Mouse (Mus musculus) testis, adult 2 months (tissue): ENCODE data around the gene Mogs. TPM values are rescaled to one million over a fixed set of nuclear protein-coding genes. Genes with fewer than 3 reads are reported as not detected.

Experiments used
- H3K27ac ChIP-seq: fragments of 200-500 bp; 2 replicates; pipeline ENCODE4 v1.5.1; 2012; ENCODE audit warnings: low read depth, low read length; ENCODE audit not compliant: control insufficient read depth, insufficient read depth
- H3K27me3 ChIP-seq: fragments of 200-500 bp; 2 replicates; pipeline ENCODE4 v1.6.1; 2012; ENCODE audit warnings: mild to moderate bottlenecking, low read length, moderate library complexity; ENCODE audit not compliant: control insufficient read depth, insufficient read depth
- H3K36me3 ChIP-seq: fragments of 200-500 bp; 2 replicates; pipeline ENCODE4 v1.6.1; 2012; ENCODE audit warnings: mild to moderate bottlenecking, low read length; ENCODE audit not compliant: control insufficient read depth, insufficient read depth
- H3K4me1 ChIP-seq: fragments of 200-500 bp; 2 replicates; pipeline ENCODE4 v1.6.1; 2012; ENCODE audit warnings: low read length; ENCODE audit not compliant: control insufficient read depth, insufficient read depth
- H3K4me3 ChIP-seq: fragments of 200-500 bp; 2 replicates; pipeline ENCODE4 v1.5.1; 2012; ENCODE audit warnings: low read depth, mild to moderate bottlenecking, low read length, moderate library complexity, mixed read lengths; ENCODE audit not compliant: control insufficient read depth
- CTCF ChIP-seq: fragments of 200-500 bp; IDR thresholded peaks from 2 replicates; pipeline ENCODE4 v1.5.1; 2012; ENCODE audit warnings: low read depth, mild to moderate bottlenecking, inconsistent platforms, low read length, moderate library complexity; ENCODE audit not compliant: control insufficient read depth, insufficient read depth, insufficient replicate concordance
- POLR2A ChIP-seq: fragments of 200-500 bp; IDR thresholded peaks from 2 replicates; pipeline ENCODE4 v1.6.1; 2012; ENCODE audit warnings: low read depth, mild to moderate bottlenecking, inconsistent platforms, low read length, moderate library complexity; ENCODE audit not compliant: control insufficient read depth
- polyA plus RNA-seq: library from polyadenylated mRNA; depleted of rRNA; stranded (reverse); fragments of >200 nt; gene quantifications from 2 replicates; pipeline ENCODE4 v1.2.3, GENCODE M21; 2012

The Mogs gene
- polyA plus RNA-seq, 1 experiment = 20.7 TPM

DNA sequence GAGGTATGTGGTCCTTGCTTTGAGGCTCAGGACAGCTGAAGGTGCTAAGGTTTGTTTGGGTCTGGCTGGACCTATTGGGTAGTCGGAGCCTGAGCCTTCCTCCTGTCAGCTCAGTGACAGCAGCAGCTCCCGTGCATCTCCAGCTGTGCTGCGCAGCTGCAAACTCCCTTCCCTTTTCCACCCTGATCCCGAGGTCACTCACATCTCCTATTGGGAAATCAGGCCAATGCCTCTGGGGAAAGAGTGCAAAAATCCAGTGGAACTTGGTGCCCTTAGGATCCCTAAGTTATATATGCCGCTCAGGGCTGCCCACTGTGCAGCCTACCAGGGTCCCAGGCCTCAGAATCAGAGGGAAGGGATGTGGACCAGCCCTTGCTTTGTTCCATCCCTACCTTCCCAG lies 31.8 kb upstream of the Mogs start:
- TF ChIP-seq CTCF = no peak
- TF ChIP-seq POLR2A = no peak
- peaks cover 16% of the 10 kb centered on the region for H3K4me1 ChIP-seq
- no peak overlapping the region for H3K27ac ChIP-seq
- H3K27me3 ChIP-seq = no peaks in the 10 kb centered on the region; the same call in 1 of the 2 replicates
- no peak overlapping the region for H3K4me3 ChIP-seq
- H3K36me3 ChIP-seq = no peaks in the 10 kb centered on the region; the same call in 1 of the 2 replicates

- H3K27me3 ChIP-seq = no peaks in the 10 kb centered on the region; the same call in 1 of the 2 replicates
- H3K4me3 ChIP-seq = no peak overlapping the region
- TF ChIP-seq POLR2A (no peak), CTCF (no peak)
- H3K36me3 ChIP-seq = no peaks in the 10 kb centered on the region; the same call in 1 of the 2 replicates
- H3K4me1 ChIP-seq = peaks cover 12% of the 10 kb centered on the region
- no peak overlapping the region for H3K27ac ChIP-seq
These were observed 30.8 kb upstream of the Mogs start for GRCm38 (mm10) chr6:83084477-83084876.

- H3K27ac ChIP-seq = no peak within 1 kb of the TSS
- no peak for TF ChIP-seq CTCF
- no peak for TF ChIP-seq POLR2A
- H3K4me1 ChIP-seq = peaks cover 12% of the 10 kb centered on the region
- no peaks in the 10 kb centered on the region; the same call in 1 of the 2 replicates for H3K27me3 ChIP-seq
- H3K4me3 ChIP-seq = peak within 1 kb of the TSS; percentile 42
- H3K36me3 ChIP-seq = no peaks in the 10 kb centered on the region; the same call in 1 of the 2 replicates
These were observed 28.9 kb upstream of the Mogs start, which contains the start of gene Lbx2 for GRCm38 (mm10) chr6:83086121-83087035. TSS of gene Lbx2 (plus strand) at chr6:83086367.

GRCm38 (mm10) chr6:83087205-83087925 lies 27.9 kb upstream of the Mogs start:
- peaks cover 12% of the 10 kb centered on the region for H3K4me1 ChIP-seq
- H3K36me3 ChIP-seq = no peaks in the 10 kb centered on the region
- H3K4me3 ChIP-seq = peak overlapping the region; percentile 42
- no peak overlapping the region for H3K27ac ChIP-seq
- H3K27me3 ChIP-seq = no peaks in the 10 kb centered on the region; the same call in 1 of the 2 replicates
- TF ChIP-seq CTCF (no peak), POLR2A (no peak)

DNA sequence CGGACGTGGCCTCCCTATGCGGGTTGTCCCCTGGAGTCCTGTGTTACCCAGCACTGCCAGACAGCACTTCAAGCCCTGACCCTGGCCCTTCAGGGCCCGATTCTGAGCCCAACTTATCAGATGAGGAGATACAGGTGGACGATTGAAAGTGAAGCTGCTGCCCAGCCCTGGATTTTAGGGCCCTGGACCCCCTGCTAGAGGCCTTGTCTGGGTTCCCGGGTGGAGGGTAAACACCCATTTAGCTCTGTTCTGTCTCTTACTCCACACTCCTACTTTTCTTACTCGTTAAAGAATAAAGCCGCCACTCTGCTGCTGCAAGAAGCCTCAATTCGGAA lies 27.4 kb upstream of the Mogs start:
- H3K27ac ChIP-seq = no peak overlapping the region

DNA sequence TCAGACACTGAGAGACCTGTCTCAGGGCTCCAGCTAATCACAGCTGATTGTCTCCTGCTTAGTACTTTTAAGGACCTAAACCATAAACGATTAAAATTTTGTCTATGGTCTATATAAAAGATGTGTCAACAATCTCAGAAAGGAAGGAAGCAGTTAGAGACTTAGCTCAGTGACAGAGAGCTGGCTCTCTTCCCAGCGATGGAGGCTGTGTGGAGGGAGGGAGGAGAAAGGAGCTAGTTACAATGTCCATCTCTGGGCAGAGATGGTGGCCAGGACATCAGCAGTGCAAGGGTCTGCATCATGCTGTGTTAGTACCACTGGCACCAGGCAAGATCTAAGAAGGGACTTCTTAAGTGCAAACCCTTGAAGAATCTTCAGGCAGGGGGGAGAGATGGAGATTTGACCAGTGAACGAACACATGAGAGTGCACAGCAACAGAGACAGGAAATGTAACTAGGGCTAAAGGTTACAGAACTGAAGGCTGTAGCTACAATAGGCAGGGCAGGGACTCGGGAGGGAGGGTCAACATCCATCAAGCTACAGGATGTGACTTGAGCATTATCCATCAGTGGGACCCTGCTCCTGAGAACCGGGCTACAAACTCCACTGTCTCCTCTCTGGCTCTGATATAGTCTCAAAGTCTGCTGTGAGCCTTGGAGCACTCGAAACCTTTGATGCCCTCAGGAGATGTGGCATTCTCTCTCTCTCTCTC lies 22.7 kb upstream of the Mogs start:
- Histone ChIP-seq H3K4me1 (peaks cover 4% of the 10 kb centered on the region), H3K27me3 (no peaks in the 10 kb centered on the region; the same call in 1 of the 2 replicates), H3K36me3 (no peaks in the 10 kb centered on the region), H3K27ac (no peak overlapping the region), H3K4me3 (no peak overlapping the region)
- no peak for TF ChIP-seq POLR2A
- TF ChIP-seq CTCF = no peak

More for the DNA sequence above, 27.4 kb upstream of the Mogs start:
- no peak for TF ChIP-seq CTCF
- TF ChIP-seq POLR2A = no peak
- Histone ChIP-seq H3K27me3 (no peaks in the 10 kb centered on the region; the same call in 1 of the 2 replicates), H3K4me3 (no peak overlapping the region; the same call in 1 of the 2 replicates), H3K36me3 (no peaks in the 10 kb centered on the region), H3K4me1 (peaks cover 12% of the 10 kb centered on the region)
